Mouse (Mus musculus) brain, embryonic 14.5 days (tissue): Measurements from ENCODE around the gene Per2.

Source experiments
- CTCF ChIP-seq: fragments of 200-500 bp; IDR thresholded peaks from 2 replicates; pipeline ENCODE4 v1.5.1; 2012; ENCODE audit warnings: inconsistent platforms, mild to moderate bottlenecking, moderate library complexity, borderline replicate concordance; ENCODE audit not compliant: insufficient read depth, insufficient read length; ENCODE audit errors: extremely low read depth
- POLR2A ChIP-seq: fragments of 200-500 bp; IDR thresholded peaks from 2 replicates; pipeline ENCODE4 v1.6.1; 2012; ENCODE audit warnings: mild to moderate bottlenecking, inconsistent platforms, borderline replicate concordance; ENCODE audit not compliant: poor library complexity, insufficient read depth, insufficient read length, severe bottlenecking; ENCODE audit errors: extremely low read depth

DNA sequence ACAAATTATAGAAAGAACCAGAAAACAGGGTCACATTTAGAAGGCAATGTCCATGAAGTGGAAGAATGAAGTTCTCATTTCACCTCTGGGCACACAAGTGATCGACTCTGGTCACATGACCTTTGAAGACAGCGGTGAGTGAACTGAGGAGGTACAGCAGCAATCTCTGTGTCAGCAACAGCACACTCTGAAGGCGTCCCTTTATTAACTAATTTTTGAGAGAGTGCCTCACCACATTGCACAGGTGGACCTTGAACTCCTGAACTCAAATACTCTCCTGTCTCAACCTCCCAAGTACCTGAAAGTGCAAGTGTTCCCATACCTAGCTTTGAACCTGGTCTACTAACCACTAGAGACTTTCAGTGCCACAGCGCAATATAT is 78.0 kb downstream of the Per2 start:
- no peak for TF ChIP-seq POLR2A
- TF ChIP-seq CTCF, result no peak
